Mouse (Mus musculus) kidney, embryonic 15.5 days (tissue): Measurements from ENCODE around the gene Vps18. TPM values are rescaled to one million over a fixed set of nuclear protein-coding genes. Genes with fewer than 3 reads are reported as not detected.
A peak's percentile ranks its signal among the peaks of the same experiment; 100 is the strongest.

ENCODE experiments used
- ATAC-seq: fragments of 200-750 bp; cut with Nextera tagmentation; replicated peaks from 2 replicates; pipeline ENCODE4 v1.8.0; 2017; ENCODE audit warnings: moderate TSS enrichment; ENCODE audit not compliant: low FRiP score
- H3K27ac ChIP-seq: fragments of 300-500 bp; sonication (generic); 2 replicates; pipeline ENCODE4 v1.5.1; 2015; ENCODE audit warnings: mild to moderate bottlenecking, inconsistent platforms
- H3K27me3 ChIP-seq: fragments of 300-500 bp; sonication (generic); 2 replicates; pipeline ENCODE4 v1.6.1; 2015; ENCODE audit warnings: inconsistent platforms
- H3K36me3 ChIP-seq: fragments of 300-500 bp; sonication (generic); 2 replicates; pipeline ENCODE4 v1.6.1; 2015; ENCODE audit warnings: inconsistent platforms
- H3K4me1 ChIP-seq: fragments of 300-500 bp; sonication (generic); 2 replicates; pipeline ENCODE4 v1.6.1; 2015; ENCODE audit warnings: inconsistent platforms
- H3K4me2 ChIP-seq: fragments of 300-500 bp; sonication (generic); 2 replicates; pipeline ENCODE4 v1.6.1; 2015; ENCODE audit warnings: moderate library complexity, mild to moderate bottlenecking, inconsistent platforms
- H3K4me3 ChIP-seq: fragments of 300-500 bp; sonication (generic); replicated peaks from 2 replicates; pipeline ENCODE4 v1.5.1; 2015; ENCODE audit warnings: mild to moderate bottlenecking, inconsistent platforms
- H3K9ac ChIP-seq: fragments of 300-500 bp; sonication (generic); 2 replicates; pipeline ENCODE4 v1.6.1; 2015; ENCODE audit warnings: mild to moderate bottlenecking, inconsistent platforms
- H3K9me3 ChIP-seq: fragments of 300-500 bp; sonication (generic); replicated peaks from 2 replicates; pipeline ENCODE4 v1.6.1; 2016; ENCODE audit warnings: inconsistent platforms
- WGBS: fragments of 180-500 bp; shearing (Covaris S2); methylation state at CpG from one replicate; pipeline ENCODE4 v1.1.7; 2015; ENCODE audit warnings: mixed read lengths; 5-methylcytosine and 5-hydroxymethylcytosine counted together
- polyA plus RNA-seq: library from polyadenylated mRNA; unstranded; fragments of >200 nt; fragmentation: Nextera tagmentation; extraction: Ambion mirVana; gene quantifications from 2 replicates; pipeline ENCODE4 v1.2.1, GENCODE M21; 2015

The Vps18 gene
- polyA plus RNA-seq, 1 experiment from 2014 or later = 19.6 TPM

- ATAC-seq = peak; percentile 80
- Histone ChIP-seq H3K4me1 (peaks cover 29% of the 10 kb centered on the region), H3K4me3 (no peak overlapping the region), H3K4me2 (no peak overlapping the region), H3K27ac (peak overlapping the region; percentile 52), H3K9me3 (no peaks in the 10 kb centered on the region), H3K36me3 (no peaks in the 10 kb centered on the region; the same call in 1 of the 2 replicates), H3K27me3 (no peaks in the 10 kb centered on the region), H3K9ac (no peak overlapping the region)
- WGBS = 22% methylated on average over 3 of the region's 3 CpGs
Observed at GRCm38 (mm10) chr2:119304798-119305208, 16.3 kb downstream of the Vps18 start.

GRCm38 (mm10) chr2:119311544-119311943 lies 23.0 kb downstream of the Vps18 start:
- H3K4me2 ChIP-seq = no peak overlapping the region
- H3K4me3 ChIP-seq = no peak overlapping the region
- ATAC-seq = peak; percentile 9; the same call in 1 of the 2 replicates
- peak overlapping the region; percentile 11 for H3K27ac ChIP-seq
- H3K36me3 ChIP-seq = no peaks in the 10 kb centered on the region
- peaks cover 37% of the 10 kb centered on the region for H3K4me1 ChIP-seq
- WGBS = 23% methylated on average over 12 of the region's 12 CpGs
- H3K9ac ChIP-seq = no peak overlapping the region
- 0 out of 2 replicates have a peak, but pooled peaks cover 2% of the 10 kb centered on the region for H3K27me3 ChIP-seq
- 0 out of 2 replicates have a peak, but pooled peaks cover 3% of the 10 kb centered on the region for H3K9me3 ChIP-seq

- H3K4me1 ChIP-seq = peaks cover 37% of the 10 kb centered on the region
- no peak overlapping the region for H3K9ac ChIP-seq
- 0 out of 2 replicates have a peak, but pooled peaks cover 2% of the 10 kb centered on the region for H3K27me3 ChIP-seq
- WGBS = 36% methylated on average over 2 of the region's 2 CpGs
- ATAC-seq = 0 out of 2 replicates have a peak, but pooled peaks have one; percentile 16
- 0 out of 2 replicates have a peak, but pooled peaks cover 3% of the 10 kb centered on the region for H3K9me3 ChIP-seq
- H3K4me3 ChIP-seq = no peak overlapping the region
- no peaks in the 10 kb centered on the region for H3K36me3 ChIP-seq
- peak overlapping the region; percentile 11; the same call in 1 of the 2 replicates for H3K27ac ChIP-seq
- no peak overlapping the region for H3K4me2 ChIP-seq
Observed at GRCm38 (mm10) chr2:119312380-119312958, 23.9 kb downstream of the Vps18 start.

GRCm38 (mm10) chr2:119313780-119314479 lies 25.4 kb downstream of the Vps18 start:
- Histone ChIP-seq H3K4me1 (peaks cover 46% of the 10 kb centered on the region), H3K9me3 (0 out of 2 replicates have a peak, but pooled peaks cover 3% of the 10 kb centered on the region), H3K9ac (no peak overlapping the region), H3K27ac (peak overlapping the region; percentile 34), H3K4me3 (no peak overlapping the region), H3K27me3 (0 out of 2 replicates have a peak, but pooled peaks cover 2% of the 10 kb centered on the region), H3K4me2 (no peak overlapping the region), H3K36me3 (no peaks in the 10 kb centered on the region)
- WGBS = 25% methylated on average over 10 of the region's 10 CpGs
- peak; percentile 46; the same call in 1 of the 2 replicates for ATAC-seq

GRCm38 (mm10) chr2:119314742-119315310 lies 26.3 kb downstream of the Vps18 start:
- Histone ChIP-seq H3K27ac (peak overlapping the region; percentile 34), H3K4me3 (no peak overlapping the region), H3K9me3 (0 out of 2 replicates have a peak, but pooled peaks cover 3% of the 10 kb centered on the region), H3K4me1 (peaks cover 46% of the 10 kb centered on the region), H3K27me3 (0 out of 2 replicates have a peak, but pooled peaks cover 6% of the 10 kb centered on the region), H3K4me2 (no peak overlapping the region), H3K36me3 (no peaks in the 10 kb centered on the region), H3K9ac (no peak overlapping the region)
- 76% methylated on average over 12 of the region's 12 CpGs for WGBS
- no peak for ATAC-seq

- H3K27me3 ChIP-seq = peaks cover 37% of the 10 kb centered on the region
- peaks cover 47% of the 10 kb centered on the region for H3K4me1 ChIP-seq
- no peak overlapping the region for H3K4me3 ChIP-seq
- 0 out of 2 replicates have a peak, but pooled peaks cover 3% of the 10 kb centered on the region for H3K9me3 ChIP-seq
- no peak overlapping the region for H3K9ac ChIP-seq
- no peak for ATAC-seq
- no peaks in the 10 kb centered on the region for H3K36me3 ChIP-seq
- H3K4me2 ChIP-seq = no peak overlapping the region
- peak overlapping the region; percentile 5; the same call in 1 of the 2 replicates for H3K27ac ChIP-seq
- WGBS = 55% methylated on average over 3 of the region's 3 CpGs
Observed at GRCm38 (mm10) chr2:119318043-119318710, 29.6 kb downstream of the Vps18 start.

DNA sequence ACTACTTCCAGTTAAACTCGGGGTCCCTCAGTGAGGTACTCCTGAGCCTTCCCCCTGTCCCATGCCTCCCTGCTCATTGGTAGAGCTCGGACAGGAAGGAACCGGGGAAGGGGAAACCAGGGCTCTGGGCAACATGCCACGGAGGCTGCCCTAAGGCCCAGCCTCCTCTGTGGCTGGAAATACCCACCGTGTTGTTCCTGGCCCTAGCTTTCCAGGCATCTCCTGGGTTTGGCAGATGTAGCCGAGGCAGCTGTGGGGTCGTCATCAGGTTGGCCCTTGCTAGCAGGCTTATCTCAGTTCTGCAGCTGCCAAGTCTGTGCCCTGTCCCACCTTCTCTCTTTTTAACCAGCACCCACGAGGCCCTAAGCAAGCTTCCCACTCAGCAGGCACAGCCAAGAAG lies 32.0 kb downstream of the Vps18 start:
- Histone ChIP-seq H3K9ac (no peak overlapping the region), H3K27me3 (peaks cover 59% of the 10 kb centered on the region), H3K27ac (no peak overlapping the region), H3K4me2 (no peak overlapping the region), H3K9me3 (0 out of 2 replicates have a peak, but pooled peaks cover 3% of the 10 kb centered on the region), H3K4me1 (peaks cover 56% of the 10 kb centered on the region), H3K4me3 (no peak overlapping the region), H3K36me3 (no peaks in the 10 kb centered on the region)
- 64% methylated on average over 8 of the region's 8 CpGs for WGBS
- no peak for ATAC-seq

DNA sequence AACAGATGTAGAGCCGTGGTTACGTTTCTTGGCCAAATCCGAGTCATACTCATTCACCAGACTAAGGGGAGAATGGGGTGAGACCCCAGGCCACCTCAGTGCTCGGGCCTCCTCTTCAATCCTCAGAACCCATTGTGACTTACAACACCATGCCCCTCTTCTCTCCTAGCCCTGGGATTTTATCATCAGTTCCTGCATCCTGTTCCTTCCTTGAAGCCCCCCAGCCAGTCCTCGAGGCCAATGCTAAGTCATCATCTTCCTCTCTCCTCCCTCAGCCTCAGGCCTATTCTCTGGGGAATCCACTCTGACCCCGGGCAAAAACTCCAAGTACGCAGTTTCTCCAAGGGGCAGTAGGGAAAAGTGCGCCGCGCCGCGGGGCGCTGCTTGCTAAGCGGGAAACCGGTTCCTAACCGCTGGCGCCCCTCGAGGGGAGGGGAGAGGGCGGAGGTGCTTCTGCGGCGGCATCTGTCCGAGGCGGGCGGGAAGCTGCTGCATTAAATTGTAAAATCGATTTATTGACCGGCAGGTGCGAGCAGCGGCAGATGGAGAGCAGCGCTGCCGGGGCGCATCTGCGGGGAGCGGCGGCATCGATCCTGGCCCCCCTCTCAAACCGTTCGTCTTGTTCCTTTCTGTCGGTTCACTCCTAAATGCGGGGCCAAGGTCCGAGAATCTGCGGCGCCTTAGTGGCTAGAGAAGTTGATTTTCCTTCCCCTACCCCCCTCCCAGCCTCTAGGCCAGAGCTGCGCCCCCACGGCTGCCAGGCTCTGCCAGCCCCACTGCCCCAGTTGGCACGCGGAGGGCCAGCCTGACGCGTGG lies 33.4 kb downstream of the Vps18 start:
- ATAC-seq = no peak
- Histone ChIP-seq H3K9ac (peak overlapping the region; percentile 45), H3K4me3 (peak overlapping the region; percentile 41), H3K4me1 (peaks cover 70% of the 10 kb centered on the region), H3K9me3 (no peaks in the 10 kb centered on the region), H3K27ac (no peak overlapping the region), H3K27me3 (peaks cover 73% of the 10 kb centered on the region), H3K36me3 (no peaks in the 10 kb centered on the region), H3K4me2 (peak overlapping the region; percentile 67)
- WGBS = 3% methylated on average over 48 of the region's 48 CpGs

- no peaks in the 10 kb centered on the region for H3K36me3 ChIP-seq
- peak overlapping the region; percentile 45 for H3K9ac ChIP-seq
- H3K27ac ChIP-seq = no peak overlapping the region
- H3K4me3 ChIP-seq = peak overlapping the region; percentile 41
- WGBS = 10% methylated on average over 39 of the region's 39 CpGs
- peaks cover 81% of the 10 kb centered on the region for H3K27me3 ChIP-seq
- peaks cover 76% of the 10 kb centered on the region for H3K4me1 ChIP-seq
- 0 out of 2 replicates have a peak, but pooled peaks have one; percentile 7 for ATAC-seq
- H3K4me2 ChIP-seq = peak overlapping the region; percentile 67
- no peaks in the 10 kb centered on the region for H3K9me3 ChIP-seq
Observed at GRCm38 (mm10) chr2:119322587-119323300, 34.2 kb downstream of the Vps18 start.

GRCm38 (mm10) chr2:119323866-119324575 lies 35.5 kb downstream of the Vps18 start:
- H3K27me3 ChIP-seq = peaks cover 94% of the 10 kb centered on the region
- no peaks in the 10 kb centered on the region for H3K36me3 ChIP-seq
- ATAC-seq = no peak
- H3K4me3 ChIP-seq = peak overlapping the region; percentile 52
- peaks cover 69% of the 10 kb centered on the region for H3K4me1 ChIP-seq
- no peaks in the 10 kb centered on the region for H3K9me3 ChIP-seq
- 11% methylated on average over 32 of the region's 32 CpGs for WGBS
- no peak overlapping the region for H3K9ac ChIP-seq
- no peak overlapping the region for H3K27ac ChIP-seq
- H3K4me2 ChIP-seq = peak overlapping the region; percentile 85
